Mouse (Mus musculus) kidney, postnatal 4 days (tissue): Measurements from ENCODE around the gene Aph1a.
A peak's percentile ranks its signal among the peaks of the same experiment; 100 is the strongest.
"Not testable (repeated sequence)": the region's sequence is repeated elsewhere in the genome, so short reads cannot be mapped to it uniquely, and the experiment has no call there.

Experiments
- DNase-seq, 2 experiments: peaks; one replicate each; pipeline ENCODE4 v3.0.0; 2021; ENCODE audit warnings: mixed read lengths in 2 of 2

Gene Aph1a

DNA sequence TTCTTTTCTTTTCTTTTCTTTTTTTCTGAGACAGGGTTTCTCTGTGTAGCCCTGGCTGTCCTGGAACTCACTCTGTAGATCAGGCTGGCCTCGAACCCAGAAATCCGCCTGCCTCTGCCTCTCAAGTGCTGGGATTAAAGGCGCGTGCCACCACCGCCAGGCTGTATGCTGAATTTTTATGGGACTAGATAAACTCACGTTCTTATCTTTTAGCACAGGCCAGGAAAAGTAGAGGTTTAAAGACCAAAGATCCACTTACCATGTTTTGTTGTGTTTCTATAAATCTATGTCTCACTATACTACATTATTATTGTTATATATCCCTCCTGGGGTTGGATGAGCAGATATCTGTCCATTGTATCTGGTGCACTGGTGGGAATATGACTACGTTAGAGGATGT lies 29.7 kb downstream of the Aph1a start:
- not testable (repeated sequence) for DNase-seq

DNA sequence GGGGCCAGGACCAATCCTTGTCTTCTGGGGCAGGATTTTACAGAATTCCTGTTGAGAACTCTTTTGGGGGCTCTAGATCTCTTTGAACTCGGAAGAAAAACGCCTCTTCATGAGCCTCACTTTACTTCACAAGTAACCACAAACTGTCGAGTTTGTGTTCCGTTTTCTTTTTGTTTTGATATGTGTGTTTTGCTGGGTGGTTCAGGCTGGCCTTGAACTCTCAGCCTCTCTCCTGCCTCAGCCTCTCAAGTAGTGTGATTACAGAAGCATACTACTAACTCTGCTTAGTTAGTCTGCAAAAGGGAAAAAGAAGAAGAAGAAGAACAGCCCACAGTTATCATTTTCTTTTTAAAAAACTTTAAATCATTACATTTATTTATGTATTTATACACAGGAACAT lies 30.4 kb downstream of the Aph1a start:
- no peak for DNase-seq

DNA sequence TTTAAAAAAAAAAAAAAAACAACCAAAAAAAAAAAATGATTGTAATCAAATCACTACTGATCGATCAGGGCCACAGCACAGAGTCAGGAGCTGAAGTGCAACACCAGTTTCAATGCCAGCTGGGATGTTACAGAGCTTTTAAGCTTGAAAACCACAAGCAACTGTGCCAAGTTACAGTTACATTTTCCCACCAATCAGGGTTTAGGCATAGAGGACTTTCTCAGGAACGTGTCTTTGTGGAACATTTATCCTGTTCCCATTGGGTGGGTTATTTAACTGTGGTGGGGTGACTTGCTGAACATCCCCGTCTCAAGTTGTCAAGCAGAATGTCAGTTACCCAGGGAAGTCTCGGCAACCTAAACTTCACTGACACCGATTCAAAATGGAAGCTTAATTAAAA lies 31.3 kb downstream of the Aph1a start:
- no peak for DNase-seq

DNA sequence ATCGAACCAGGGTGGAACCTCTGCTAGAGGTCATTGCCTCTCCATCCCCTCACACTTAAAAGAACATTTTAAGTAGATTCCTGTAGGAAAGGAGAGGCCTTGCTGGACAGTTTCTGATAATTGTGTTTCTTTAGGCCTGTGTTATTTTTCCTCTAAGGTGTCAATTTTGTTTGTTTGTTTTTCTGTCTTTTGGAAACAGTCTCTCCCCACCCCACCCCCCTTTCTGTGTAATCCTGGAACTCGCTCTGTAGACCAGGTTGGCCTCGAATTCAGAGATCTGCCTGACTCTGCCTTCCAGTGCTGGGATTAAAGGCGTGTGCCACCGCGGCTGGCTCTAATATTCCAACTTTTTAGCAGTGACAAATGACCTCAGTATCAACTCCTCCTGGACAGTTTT lies 34.5 kb downstream of the Aph1a start:
- DNase-seq = no peak

DNA sequence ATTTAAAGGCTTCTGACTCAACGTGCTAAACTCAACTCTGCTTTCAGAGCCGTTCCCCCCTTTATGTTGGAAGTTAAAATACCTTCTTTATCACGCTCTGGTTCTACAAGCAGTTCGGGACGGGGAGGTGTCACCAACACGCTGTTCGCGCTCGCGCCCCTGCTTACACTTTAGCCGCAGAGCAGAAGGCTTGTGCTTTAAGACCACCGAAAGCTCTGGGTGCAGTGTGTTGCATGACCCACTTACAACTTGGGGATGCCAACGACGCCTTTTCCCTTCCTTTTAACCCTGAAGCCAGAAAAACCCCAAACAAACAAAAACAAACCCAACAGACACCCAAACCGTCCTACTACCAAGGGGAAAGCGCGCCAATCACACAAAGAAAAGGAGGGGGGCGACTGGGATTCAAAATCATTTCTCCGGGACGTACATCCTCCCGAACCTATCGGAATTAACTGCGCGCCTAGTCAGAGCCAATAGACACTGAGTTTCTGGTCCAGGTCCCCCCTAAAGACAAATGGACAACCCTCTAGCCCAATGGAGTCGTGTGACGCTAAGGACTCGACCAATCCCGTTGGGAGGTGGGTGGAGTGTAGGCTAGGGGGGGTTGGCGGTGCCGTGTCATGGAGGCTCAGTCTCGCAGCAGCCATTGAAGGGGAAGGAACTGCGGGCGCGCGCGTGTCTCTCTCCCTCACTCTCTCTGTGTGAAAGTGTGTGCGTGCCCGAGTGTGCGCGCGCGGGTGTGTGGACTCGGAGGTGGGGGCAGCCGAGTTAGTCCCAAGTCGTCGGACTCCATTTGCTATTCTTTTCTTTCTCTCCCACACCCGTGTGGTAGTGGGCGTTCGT lies 35.1 kb downstream of the Aph1a start, which contains the start of gene Anp32e:
Gene Anp32e, plus strand, starts transcription at position 589 of the 846 bp plus-strand sequence.
- DNase-seq = peak; percentile 95 to 97

DNA sequence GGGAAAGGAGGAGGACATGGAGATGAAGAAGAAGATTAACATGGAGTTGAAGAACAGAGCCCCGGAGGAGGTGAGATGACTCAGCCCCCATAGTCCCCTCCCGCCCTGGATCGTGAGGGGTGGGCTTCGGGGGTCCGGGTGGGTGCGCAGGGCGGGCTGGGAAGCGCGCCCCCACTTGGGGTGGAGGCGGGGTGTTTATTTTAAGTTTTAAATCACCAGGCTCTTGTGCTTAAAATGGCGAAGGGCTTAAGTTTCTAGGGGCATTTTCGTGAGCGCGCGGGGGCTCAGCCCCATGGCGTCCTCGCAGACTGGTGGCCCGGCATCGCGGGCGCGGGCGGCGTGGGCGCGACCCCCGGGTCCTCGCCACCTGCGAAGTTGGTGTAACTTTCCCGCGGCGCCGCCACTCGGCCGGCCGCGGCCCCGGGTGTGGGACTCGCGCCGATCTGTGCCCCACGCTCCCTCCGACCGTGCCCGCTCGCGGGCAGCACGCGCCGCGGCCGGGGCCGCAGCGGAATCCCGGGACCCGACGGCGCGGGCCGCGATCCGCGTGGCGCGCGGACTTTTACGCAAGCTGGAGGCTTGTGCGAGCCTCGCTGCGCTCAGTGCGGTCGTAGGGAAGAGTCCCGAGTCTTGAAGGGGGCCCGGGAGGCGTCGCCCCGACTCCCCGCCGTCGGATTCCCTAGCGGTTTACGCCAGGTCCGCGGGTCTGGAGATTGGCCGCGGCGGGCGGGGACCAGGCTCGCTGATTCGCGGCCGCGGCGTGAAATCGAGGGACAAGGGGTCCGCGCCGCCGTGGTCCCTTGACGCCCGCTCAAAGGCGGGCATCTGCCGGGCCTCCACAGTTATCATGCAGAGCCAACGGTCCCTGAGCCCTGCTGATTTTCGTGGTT lies 36.1 kb downstream of the Aph1a start:
- peak; percentile 72 to 81 for DNase-seq

DNA sequence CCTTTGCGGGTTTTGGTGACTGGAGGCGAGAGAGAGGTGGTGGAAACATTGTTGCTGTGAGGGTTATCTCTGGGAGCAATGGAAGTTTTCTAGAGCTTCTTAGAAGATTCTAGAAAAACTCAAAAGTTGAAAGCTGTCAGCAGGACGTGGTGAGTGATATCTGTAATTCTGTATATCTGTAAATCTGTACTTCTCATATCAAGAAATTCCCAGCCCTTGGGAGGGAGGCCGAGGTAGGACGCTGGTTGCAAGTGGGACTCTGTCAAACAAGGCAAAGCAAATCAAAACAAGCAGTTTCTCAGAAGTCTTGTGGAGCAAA lies 36.7 kb downstream of the Aph1a start:
- DNase-seq = no peak

DNA sequence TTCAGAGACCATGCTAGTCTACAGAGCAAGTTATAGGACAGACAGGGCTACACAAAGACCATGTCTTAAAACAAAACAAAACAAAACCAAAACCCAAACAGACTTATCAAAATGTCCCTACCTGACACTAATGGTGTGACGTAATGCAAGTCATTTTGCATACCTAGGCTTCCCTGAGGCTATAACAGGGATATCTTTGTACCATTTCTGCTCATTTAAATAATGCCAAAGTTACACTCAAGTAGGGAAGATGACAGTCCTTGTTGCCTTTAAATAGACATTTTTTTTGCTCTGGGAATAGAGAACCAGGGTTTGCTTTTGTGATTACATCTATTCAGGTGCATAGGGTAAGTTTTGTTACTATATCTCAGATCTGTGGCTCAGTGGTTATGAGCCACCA lies 37.7 kb downstream of the Aph1a start:
- no peak for DNase-seq

DNA sequence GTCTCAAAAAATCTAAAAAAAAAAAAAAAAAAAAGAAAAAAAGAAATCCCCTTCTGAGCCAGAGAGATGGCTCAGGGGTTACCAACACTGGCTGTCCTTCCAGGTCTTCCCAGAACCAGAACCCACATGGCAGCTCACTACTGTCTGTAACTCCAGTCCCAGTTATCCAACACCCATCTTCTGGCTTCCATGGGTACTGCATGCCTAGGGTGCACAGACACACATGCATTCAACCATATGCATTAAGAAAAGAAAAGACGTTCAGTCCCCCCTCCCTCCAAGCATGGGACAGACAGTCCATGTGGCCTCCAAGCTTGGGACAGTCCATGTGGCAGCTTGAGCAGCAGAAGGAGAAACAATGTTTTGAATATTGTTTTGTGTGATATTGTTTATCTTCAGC lies 38.4 kb downstream of the Aph1a start:
- DNase-seq = no peak

DNA sequence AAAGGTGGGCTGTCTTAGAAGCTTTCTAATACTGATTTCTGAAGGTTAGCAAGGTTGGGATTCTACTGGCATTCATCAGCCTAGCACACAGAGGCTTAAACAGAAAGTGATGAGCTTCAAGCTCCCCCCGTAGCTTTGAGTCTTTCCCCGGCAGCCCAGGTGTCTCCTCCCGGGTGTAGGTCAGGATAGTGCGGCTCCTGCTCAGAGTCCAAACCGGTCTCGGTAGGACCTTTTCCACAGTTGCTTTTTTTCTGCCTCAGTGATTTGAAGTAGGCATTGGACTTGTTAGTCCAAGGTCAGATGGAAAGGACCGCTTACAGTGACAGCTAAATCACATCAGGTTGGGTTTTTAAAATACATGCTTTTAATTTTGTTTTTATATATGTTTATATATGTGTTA lies 38.8 kb downstream of the Aph1a start:
- DNase-seq = no peak

DNA sequence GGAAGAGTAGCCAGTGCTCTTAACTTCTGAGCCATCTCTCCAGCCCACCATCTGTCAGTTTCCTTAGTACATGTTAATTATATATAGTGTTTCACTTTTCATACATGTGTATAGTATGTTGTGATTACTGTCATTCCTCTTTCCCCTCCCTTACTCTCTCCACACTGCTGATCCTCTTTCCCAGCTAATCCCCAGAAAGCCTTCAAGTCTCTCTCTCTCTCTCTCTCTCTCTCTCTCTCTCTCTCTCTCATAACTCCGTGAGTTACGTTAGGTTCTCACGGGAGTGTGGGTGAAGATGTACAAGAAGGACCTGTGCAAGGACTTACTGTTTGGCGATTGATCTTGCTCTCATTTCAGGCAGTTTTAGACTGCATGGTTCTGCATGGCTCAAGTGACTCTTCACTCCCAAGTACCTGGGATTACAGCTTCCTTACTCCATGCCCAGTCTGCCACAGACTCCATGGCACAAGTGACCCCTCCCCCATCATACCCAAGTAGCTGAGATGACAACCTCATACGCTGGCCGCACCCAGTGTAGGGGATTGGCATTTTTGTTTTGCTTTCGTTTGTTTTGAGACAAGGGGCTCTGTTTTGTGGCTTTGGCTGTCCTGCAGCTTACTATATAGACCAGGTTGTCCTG lies 39.5 kb downstream of the Aph1a start:
- no peak for DNase-seq

DNA sequence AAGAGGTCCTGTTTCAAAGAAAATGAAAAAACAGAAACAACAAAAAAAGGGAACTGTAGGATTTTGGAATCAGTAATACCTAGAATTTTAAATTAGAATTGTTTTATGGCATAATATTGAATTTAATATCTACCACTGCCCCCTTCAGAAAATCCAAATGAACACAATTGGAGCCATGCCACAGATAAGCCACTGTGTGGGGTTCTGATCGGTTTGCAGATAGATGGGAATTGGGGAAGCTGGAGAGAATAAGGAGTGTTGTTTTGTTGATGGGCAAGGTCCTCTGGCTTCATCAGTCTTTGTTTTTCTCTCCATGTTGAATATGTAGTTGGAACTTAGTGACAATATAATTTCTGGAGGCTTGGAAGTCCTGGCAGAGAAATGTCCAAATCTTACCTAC lies 40.7 kb downstream of the Aph1a start:
- no peak for DNase-seq

DNA sequence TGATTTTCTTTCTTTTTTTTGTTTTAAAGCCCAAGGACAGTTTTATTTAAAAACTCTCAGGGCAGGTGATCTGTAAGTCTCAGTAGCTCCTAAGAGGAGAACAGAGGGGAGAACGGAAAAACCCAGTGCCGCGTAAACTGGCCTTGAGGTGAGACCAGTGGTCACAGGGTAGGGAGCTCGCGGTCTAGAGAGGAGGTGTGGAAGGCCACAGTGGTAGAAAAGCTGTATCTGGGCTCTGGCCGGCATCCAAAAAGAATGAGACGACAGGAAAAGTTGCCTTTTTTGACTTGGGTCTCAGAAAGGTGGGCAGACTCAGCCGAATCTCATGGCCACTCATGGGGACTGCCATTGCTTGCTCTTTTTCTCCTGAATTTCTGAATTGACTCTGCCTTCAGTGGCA lies 44.4 kb downstream of the Aph1a start:
- DNase-seq = no peak

DNA sequence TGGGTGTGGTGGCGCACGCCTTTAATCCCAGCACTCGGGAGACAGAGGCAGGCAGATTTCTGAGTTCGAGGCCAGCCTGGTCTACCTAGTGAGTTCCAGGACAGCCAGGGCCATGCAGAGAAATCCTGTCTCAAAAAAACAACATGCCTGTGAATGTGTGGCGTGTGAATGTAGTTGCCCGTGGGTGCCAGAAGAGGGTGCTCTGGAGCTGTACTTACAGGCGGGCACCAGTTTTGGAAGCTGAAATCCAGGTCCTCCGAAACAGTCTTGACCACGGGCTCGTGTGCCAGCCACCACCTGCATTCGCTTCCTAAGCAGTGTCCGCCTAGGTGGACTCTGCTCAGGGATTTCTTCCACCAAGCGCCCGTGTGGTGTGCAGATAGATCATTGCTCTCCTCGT lies 45.1 kb downstream of the Aph1a start:
- peak; percentile 43 to 48 for DNase-seq

DNA sequence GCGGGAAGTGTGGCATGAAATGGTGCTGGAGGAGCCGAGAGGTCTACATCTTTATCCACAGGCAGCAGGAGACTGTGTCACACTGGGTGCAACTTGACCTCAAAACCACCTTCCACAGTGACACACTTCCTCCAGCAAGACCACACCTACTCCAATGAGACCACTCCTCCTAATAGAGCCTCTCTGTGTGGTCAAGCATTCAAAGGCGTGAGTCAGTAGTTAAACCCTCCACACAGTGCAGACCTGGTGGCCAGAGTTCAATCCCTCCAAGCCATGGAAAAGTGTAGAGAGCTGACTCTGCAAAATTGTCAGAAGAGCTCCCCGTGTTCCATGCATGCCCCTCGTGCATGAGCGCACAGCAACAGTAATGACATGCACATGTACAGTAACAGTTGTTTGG lies 49.0 kb downstream of the Aph1a start:
- peak in 1 of 2 experiments; percentile 45 for DNase-seq

DNA sequence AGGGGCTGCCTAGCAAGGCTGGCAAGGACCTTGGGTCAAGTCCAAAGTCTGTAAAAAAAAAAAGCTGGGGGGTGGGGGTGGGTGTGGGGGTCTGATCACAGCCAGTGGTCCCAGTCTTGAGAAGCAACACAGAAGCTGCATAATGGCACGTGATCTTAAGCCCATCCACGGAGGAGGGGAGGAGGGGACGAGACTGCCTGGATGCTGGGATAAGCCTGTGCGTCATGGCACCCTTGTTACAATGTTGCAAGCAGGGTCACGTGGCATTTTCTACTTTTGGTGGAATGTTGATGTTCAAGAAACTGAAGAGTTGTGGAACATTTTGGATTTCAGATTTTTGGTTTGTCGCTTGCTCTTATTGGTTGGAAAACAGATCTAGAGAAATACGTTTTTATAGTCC lies 49.5 kb downstream of the Aph1a start:
- DNase-seq = no peak

DNA sequence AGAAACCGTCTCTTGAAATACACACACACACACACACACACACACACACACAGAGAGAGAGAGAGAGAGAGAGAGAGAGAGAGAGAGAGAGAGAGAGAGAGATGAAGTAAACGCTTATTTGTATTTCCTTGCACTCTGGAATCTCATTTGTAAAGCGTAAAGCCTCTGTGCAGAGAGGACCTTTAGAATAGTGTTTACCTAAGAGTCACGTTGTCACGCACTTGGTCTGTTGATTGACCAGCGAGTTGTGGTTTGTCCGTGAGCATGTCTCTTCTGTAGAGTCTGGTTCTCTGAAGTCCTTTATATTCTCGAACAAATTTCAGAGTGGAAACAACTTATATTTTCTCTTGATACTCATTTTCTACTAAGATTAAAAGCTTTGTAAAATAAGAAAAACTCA lies 51.0 kb downstream of the Aph1a start:
- no peak for DNase-seq

DNA sequence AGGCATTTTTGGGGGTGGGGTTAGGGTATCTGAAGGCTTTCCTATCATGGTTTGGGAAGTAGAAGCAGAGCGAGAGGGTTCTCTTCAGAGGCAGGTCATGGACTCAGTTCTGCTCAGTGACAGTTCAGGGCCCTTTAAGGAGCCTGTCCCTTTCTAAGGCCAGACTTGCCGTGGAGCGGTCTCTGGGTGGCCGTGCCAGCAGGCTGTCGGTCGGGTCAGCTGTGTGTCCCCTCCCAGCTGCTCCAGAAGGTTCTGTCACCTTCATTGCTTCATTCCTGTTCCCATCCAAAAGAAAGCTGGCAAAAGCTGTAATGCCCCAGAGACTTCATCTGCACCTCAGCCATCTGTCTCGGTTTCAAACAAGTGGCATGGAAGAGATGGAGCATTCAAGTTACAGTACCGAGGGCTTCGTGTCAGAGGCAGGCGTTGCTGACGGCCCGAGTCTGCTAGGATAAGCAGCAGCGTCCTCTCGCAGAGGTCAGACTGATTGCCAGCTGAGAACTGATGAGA lies 52.0 kb downstream of the Aph1a start:
- no peak for DNase-seq
